Mouse (Mus musculus) kidney, embryonic 14.5 days (tissue): ENCODE results near the gene Rcn3. TPM values are rescaled to one million over a fixed set of nuclear protein-coding genes. Genes with fewer than 3 reads are reported as not detected.

ENCODE experiments used
- ATAC-seq: fragments of 200-750 bp; cut with Nextera tagmentation; 2 replicates; pipeline ENCODE4 v1.8.0; 2017; ENCODE audit warnings: moderate number of reproducible peaks, mild to moderate bottlenecking, moderate TSS enrichment, moderate library complexity; ENCODE audit not compliant: low FRiP score, low TSS enrichment
- H3K27ac ChIP-seq: fragments of 300-500 bp; sonication (generic); 2 replicates; pipeline ENCODE4 v1.5.1; 2014; ENCODE audit warnings: low read depth, mild to moderate bottlenecking, low read length, moderate library complexity, mixed read lengths
- H3K27me3 ChIP-seq: fragments of 300-500 bp; sonication (generic); 2 replicates; pipeline ENCODE4 v1.6.1; 2014; ENCODE audit warnings: mild to moderate bottlenecking, low read length; ENCODE audit not compliant: control insufficient read depth, insufficient read depth
- H3K36me3 ChIP-seq: fragments of 300-500 bp; sonication (generic); 2 replicates; pipeline ENCODE4 v1.6.1; 2014; ENCODE audit warnings: low read length, mixed read lengths; ENCODE audit not compliant: control insufficient read depth, insufficient read depth
- H3K4me1 ChIP-seq: fragments of 300-500 bp; sonication (generic); 2 replicates; pipeline ENCODE4 v1.6.1; 2014; ENCODE audit warnings: low read length, mixed read lengths; ENCODE audit not compliant: control insufficient read depth, insufficient read depth
- H3K4me2 ChIP-seq: fragments of 300-500 bp; sonication (generic); replicated peaks from 2 replicates; pipeline ENCODE4 v1.6.1; 2014; ENCODE audit warnings: low read depth, mild to moderate bottlenecking, low read length
- H3K4me3 ChIP-seq: fragments of 300-500 bp; sonication (generic); 2 replicates; pipeline ENCODE4 v1.5.1; 2014; ENCODE audit warnings: mild to moderate bottlenecking, low read length
- H3K9ac ChIP-seq: fragments of 300-500 bp; sonication (generic); 2 replicates; pipeline ENCODE4 v1.6.1; 2014; ENCODE audit warnings: low read depth, mild to moderate bottlenecking, low read length, moderate library complexity
- H3K9me3 ChIP-seq: fragments of 300-500 bp; sonication (generic); 2 replicates; pipeline ENCODE4 v1.6.1; 2016; ENCODE audit warnings: low read length; ENCODE audit not compliant: control insufficient read depth
- WGBS: fragments of 180-500 bp; shearing (Covaris S2); extraction: QIAGEN DNeasy Blood & Tissue Kit; methylation state at CpG from one replicate; pipeline ENCODE4 v1.1.7; 2014; 5-methylcytosine and 5-hydroxymethylcytosine counted together
- microRNA counts: library from miRNA; unstranded; fragments of <30 nt; microRNA quantifications from one replicate; lab custom pipeline; 2017
- microRNA-seq: library from miRNA; unstranded; fragments of <30 nt; microRNA quantifications from one replicate; pipeline ENCODE4, GENCODE M21; 2016
- polyA plus RNA-seq: library from polyadenylated mRNA; unstranded; fragments of >200 nt; fragmentation: Nextera tagmentation; extraction: Ambion mirVana; gene quantifications from 2 replicates; pipeline ENCODE4 v1.2.1, GENCODE M21; 2014

Gene Rcn3
- polyA plus RNA-seq, 1 experiment from 2014 or later: 301 TPM

- Histone ChIP-seq H3K27ac (no peak overlapping the region), H3K9me3 (no peaks in the 10 kb centered on the region), H3K4me1 (no peaks in the 10 kb centered on the region), H3K4me3 (no peak overlapping the region), H3K4me2 (no peak overlapping the region), H3K36me3 (peaks cover 97% of the 10 kb centered on the region), H3K9ac (no peak overlapping the region), H3K27me3 (no peaks in the 10 kb centered on the region)
- no peak for ATAC-seq
- 93% methylated on average over 9 of the region's 9 CpGs for WGBS
These were observed 51.2 kb downstream of the Rcn3 start for GRCm38 (mm10) chr7:45040851-45041250.

- no peaks in the 10 kb centered on the region for H3K4me1 ChIP-seq
- H3K27ac ChIP-seq: no peak overlapping the region
- no peak for ATAC-seq
- H3K9ac ChIP-seq: no peak overlapping the region
- no peaks in the 10 kb centered on the region for H3K9me3 ChIP-seq
- no peak overlapping the region for H3K4me3 ChIP-seq
- peaks cover 97% of the 10 kb centered on the region for H3K36me3 ChIP-seq
- H3K27me3 ChIP-seq: no peaks in the 10 kb centered on the region
- H3K4me2 ChIP-seq: no peak overlapping the region
- 93% methylated on average over 9 of the region's 9 CpGs for WGBS
These were observed 53.6 kb downstream of the Rcn3 start for GRCm38 (mm10) chr7:45038411-45038810.

- no peak for ATAC-seq
- H3K9ac ChIP-seq: no peak overlapping the region
- H3K27me3 ChIP-seq: no peaks in the 10 kb centered on the region
- no peak overlapping the region for H3K4me2 ChIP-seq
- H3K27ac ChIP-seq: no peak overlapping the region
- peaks cover 97% of the 10 kb centered on the region for H3K36me3 ChIP-seq
- 80% methylated on average over 7 of the region's 7 CpGs for WGBS
- H3K4me1 ChIP-seq: no peaks in the 10 kb centered on the region
- no peaks in the 10 kb centered on the region for H3K9me3 ChIP-seq
- H3K4me3 ChIP-seq: no peak overlapping the region
These were observed 54.2 kb downstream of the Rcn3 start for GRCm38 (mm10) chr7:45037720-45038361.

GRCm38 (mm10) chr7:45036702-45037101 lies 55.3 kb downstream of the Rcn3 start:
- H3K9me3 ChIP-seq: no peaks in the 10 kb centered on the region
- no peak overlapping the region for H3K4me2 ChIP-seq
- H3K4me1 ChIP-seq: no peaks in the 10 kb centered on the region
- no peak overlapping the region for H3K27ac ChIP-seq
- WGBS: 78% methylated on average over 11 of the region's 11 CpGs
- H3K4me3 ChIP-seq: no peak overlapping the region
- peaks cover 97% of the 10 kb centered on the region for H3K36me3 ChIP-seq
- H3K27me3 ChIP-seq: no peaks in the 10 kb centered on the region
- no peak for ATAC-seq
- no peak overlapping the region for H3K9ac ChIP-seq

- no peaks in the 10 kb centered on the region for H3K4me1 ChIP-seq
- ATAC-seq: no peak
- peaks cover 97% of the 10 kb centered on the region for H3K36me3 ChIP-seq
These were observed 56.4 kb downstream of the Rcn3 start for GRCm38 (mm10) chr7:45035631-45036030.

GRCm38 (mm10) chr7:45033722-45034359 lies 58.2 kb downstream of the Rcn3 start:
- Histone ChIP-seq H3K27me3 (no peaks in the 10 kb centered on the region), H3K9me3 (no peaks in the 10 kb centered on the region), H3K4me3 (no peak overlapping the region), H3K36me3 (peaks cover 96% of the 10 kb centered on the region), H3K4me2 (no peak overlapping the region), H3K4me1 (no peaks in the 10 kb centered on the region), H3K27ac (no peak overlapping the region), H3K9ac (no peak overlapping the region)
- WGBS: 93% methylated on average over 19 of the region's 19 CpGs
- no peak for ATAC-seq

More at GRCm38 (mm10) chr7:45035631-45036030, 56.4 kb downstream of the Rcn3 start:
- Histone ChIP-seq H3K4me2 (no peak overlapping the region), H3K27me3 (no peaks in the 10 kb centered on the region), H3K27ac (no peak overlapping the region), H3K9ac (no peak overlapping the region), H3K9me3 (no peaks in the 10 kb centered on the region), H3K4me3 (no peak overlapping the region)
- 92% methylated on average over 3 of the region's 3 CpGs for WGBS

MicroRNA genes within 50 kb of the gene (microRNA counts, 519-probe panel; counts per million panel counts)
- microRNA mmu-miR-150 (lab: Ali Mortazavi, UCI): 2,467 counts per million, percentile 5 among the panel's probes with 10 or more counts

Small RNAs within 50 kb of the gene (microRNA-seq; reads per million reads assigned to microRNA genes)
- gene Mir150 (14.5 reads per million, percentile 31 among the genes with 10 or more reads in this experiment), gene Mir5121 (25.9 reads per million, percentile 37 among the genes with 10 or more reads in this experiment)

Other genes starting within 250 kb of the Rcn3 start
- gene Akt1s1, start 243.2 kb downstream of the Rcn3 start, polyA plus RNA-seq: 51.4 and 86.5 TPM in 2 replicates
- 57.0 and 65.3 TPM in 2 replicates for gene Tbc1d17, start 243.1 kb downstream of the Rcn3 start, polyA plus RNA-seq
- 27.0 and 30.4 TPM in 2 replicates for gene Pnkp, start 235.1 kb downstream of the Rcn3 start, polyA plus RNA-seq
- gene Ptov1, start 222.4 kb downstream of the Rcn3 start, polyA plus RNA-seq: 441 and 501 TPM in 2 replicates
- 80.0 and 86.3 TPM in 2 replicates for gene Med25, start 199.5 kb downstream of the Rcn3 start, polyA plus RNA-seq
- 21.9 and 22.3 TPM in 2 replicates for gene Fuz, start 196.1 kb downstream of the Rcn3 start, polyA plus RNA-seq
- 80.5 and 88.5 TPM in 2 replicates for gene Ap2a1, start 162.7 kb downstream of the Rcn3 start, polyA plus RNA-seq
- 0.37 TPM in 1 of 2 replicates, not detected in the other for gene Tsks, start 149.0 kb downstream of the Rcn3 start, polyA plus RNA-seq
- gene Cpt1c, start 117.4 kb downstream of the Rcn3 start, polyA plus RNA-seq: 13.7 and 19.2 TPM in 2 replicates
- gene Prmt1, start 105.7 kb downstream of the Rcn3 start, polyA plus RNA-seq: 258 and 308 TPM in 2 replicates
- 66.2 and 81.6 TPM in 2 replicates for gene Irf3, start 94.6 kb downstream of the Rcn3 start, polyA plus RNA-seq
- 54.9 and 71.1 TPM in 2 replicates for gene Bcl2l12, start 93.5 kb downstream of the Rcn3 start, polyA plus RNA-seq
- 46.5 and 54.0 TPM in 2 replicates for gene Scaf1, start 75.9 kb downstream of the Rcn3 start, polyA plus RNA-seq
- 31.8 and 35.2 TPM in 2 replicates for gene Rras, start 74.3 kb downstream of the Rcn3 start, polyA plus RNA-seq
- 16.3 and 18.9 TPM in 2 replicates for gene Prr12, start 39.3 kb downstream of the Rcn3 start, polyA plus RNA-seq
- gene Nosip, start 29.8 kb downstream of the Rcn3 start, polyA plus RNA-seq: 65.3 and 75.0 TPM in 2 replicates
- gene Prrg2, start 29.5 kb downstream of the Rcn3 start, polyA plus RNA-seq: 27.0 and 27.3 TPM in 2 replicates
- gene Fcgrt, start 11.6 kb upstream of the Rcn3 start, polyA plus RNA-seq: 48.9 and 67.4 TPM in 2 replicates
- gene Rps11, start 32.2 kb upstream of the Rcn3 start, polyA plus RNA-seq: 1,882 and 1,923 TPM in 2 replicates
- 1,416 and 1,603 TPM in 2 replicates for gene Rpl13a, start 36.5 kb upstream of the Rcn3 start, polyA plus RNA-seq
- 0.19 and 0.47 TPM in 2 replicates for gene Gm45713, start 44.0 kb upstream of the Rcn3 start, polyA plus RNA-seq
- gene Flt3l, start 44.2 kb upstream of the Rcn3 start, polyA plus RNA-seq: 1.0 and 1.3 TPM in 2 replicates
- gene Pih1d1, start 62.1 kb upstream of the Rcn3 start, polyA plus RNA-seq: 101 and 110 TPM in 2 replicates
- gene Aldh16a1, start 62.4 kb upstream of the Rcn3 start, polyA plus RNA-seq: 46.6 and 58.0 TPM in 2 replicates
- 0.10 and 0.28 TPM in 2 replicates for gene Slc17a7, start 71.7 kb upstream of the Rcn3 start, polyA plus RNA-seq
- not detected in 2 replicates for gene Gfy, start 87.3 kb upstream of the Rcn3 start, polyA plus RNA-seq
- gene Pth2, start 88.8 kb upstream of the Rcn3 start, polyA plus RNA-seq: not detected in 2 replicates
- 0.93 and 1.1 TPM in 2 replicates for gene Ccdc155, start 112.7 kb upstream of the Rcn3 start, polyA plus RNA-seq
- 0.44 and 1.1 TPM in 2 replicates for gene Dkkl1, start 119.9 kb upstream of the Rcn3 start, polyA plus RNA-seq
- 206 and 234 TPM in 2 replicates for gene Tead2, start 123.5 kb upstream of the Rcn3 start, polyA plus RNA-seq
- 0.60 and 1.2 TPM in 2 replicates for gene Cd37, start 146.9 kb upstream of the Rcn3 start, polyA plus RNA-seq
- 0.18 and 0.20 TPM in 2 replicates for gene Slc6a16, start 148.9 kb upstream of the Rcn3 start, polyA plus RNA-seq
- gene Slc6a21, start 185.3 kb upstream of the Rcn3 start, polyA plus RNA-seq: not detected in 2 replicates
- gene Trpm4, start 241.6 kb upstream of the Rcn3 start, polyA plus RNA-seq: 10.1 and 11.3 TPM in 2 replicates
- gene Hrc, start 243.1 kb upstream of the Rcn3 start, polyA plus RNA-seq: 1.5 and 2.7 TPM in 2 replicates